Mouse (Mus musculus) mesoderm, embryonic 11.5 days (tissue): ENCODE measurements around the gene Olfr747.
A peak's percentile ranks its signal among the peaks of the same experiment; 100 is the strongest.
"Not testable (repeated sequence)": the region's sequence is repeated elsewhere in the genome, so short reads cannot be mapped to it uniquely, and the experiment has no call there.

Source experiments
- DNase-seq: peaks from one replicate; pipeline ENCODE4 v3.0.0-alpha.2; 2012; ENCODE audit warnings: low read depth, low spot score

Gene Olfr747

GRCm38 (mm10) chr14:50693106-50693505, at the start of gene Olfr747:
Olfr747 (minus strand) TSS chr14:50693206.
- no peak for DNase-seq

DNA sequence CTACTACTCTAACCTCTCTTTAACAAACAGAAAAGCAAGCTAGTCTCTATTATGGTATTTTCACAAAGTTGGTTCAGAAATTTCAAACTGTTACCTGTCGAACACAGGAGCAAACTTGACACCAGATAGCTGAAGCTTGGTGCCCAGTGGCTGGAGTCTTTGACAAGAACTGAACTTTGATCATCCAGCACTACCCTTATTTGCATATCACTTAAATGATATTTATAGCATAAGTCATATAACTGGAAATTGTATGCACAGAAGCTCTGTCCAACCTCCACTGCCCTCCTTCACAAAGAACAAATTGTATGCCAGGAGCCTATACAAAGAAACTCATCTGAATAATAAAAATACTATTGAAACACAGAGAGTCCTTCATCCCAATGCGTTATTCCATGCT, 48.6 kb upstream of the Olfr747 start:
- DNase-seq: no peak

- DNase-seq: no peak
Measured at GRCm38 (mm10) chr14:50740334-50740733, 47.3 kb upstream of the Olfr747 start.

- not testable (repeated sequence) for DNase-seq
Measured at GRCm38 (mm10) chr14:50722371-50722770, 29.4 kb upstream of the Olfr747 start.

DNA sequence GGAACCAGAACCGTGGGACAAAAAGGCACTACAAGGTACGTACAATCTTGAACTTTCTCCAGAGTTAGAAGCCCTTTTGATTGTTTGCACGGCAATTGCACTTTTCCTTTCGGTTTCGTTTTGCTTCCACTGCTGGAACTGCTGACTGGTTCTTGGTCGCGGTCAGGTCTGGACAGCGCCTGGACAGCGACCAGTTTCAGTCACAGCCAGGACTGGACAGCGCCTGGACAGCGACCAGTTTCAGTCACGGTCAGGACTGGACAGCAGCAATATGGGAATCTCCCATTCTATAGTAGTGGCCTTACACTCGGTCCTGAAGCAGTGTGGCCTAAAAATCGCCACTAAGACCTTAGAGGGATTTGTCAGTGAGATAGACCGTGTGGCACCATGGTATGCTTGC, 26.9 kb upstream of the Olfr747 start:
- peak; percentile 6 for DNase-seq

- no peak for DNase-seq
Measured at GRCm38 (mm10) chr14:50707073-50707472, 14.1 kb upstream of the Olfr747 start, which contains the start of gene Olfr748. Olfr748 (plus strand) TSS chr14:50707373.

DNA sequence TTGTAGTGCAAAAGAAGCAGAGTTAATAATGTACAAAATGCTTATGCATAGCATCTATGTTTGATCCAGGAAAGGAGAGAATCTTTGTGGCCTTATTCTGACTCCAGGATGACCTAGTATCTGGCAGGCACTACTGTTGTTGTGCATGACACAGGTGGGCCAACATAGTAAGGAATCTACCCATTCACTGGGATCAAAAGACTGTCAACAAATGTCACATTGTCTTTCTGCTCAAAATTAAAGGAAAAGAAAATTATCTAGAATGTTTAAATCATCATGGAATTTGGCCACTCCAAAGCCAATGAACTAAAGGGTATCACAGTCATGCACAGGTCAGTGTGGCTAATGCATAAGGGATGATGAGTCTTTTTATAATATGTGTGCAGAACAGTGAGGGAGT, 46.2 kb downstream of the Olfr747 start, which contains the start of gene Olfr746:
TSS of gene Olfr746 (plus strand) at position 301 of the 400 bp plus-strand sequence.
- no peak for DNase-seq

DNA sequence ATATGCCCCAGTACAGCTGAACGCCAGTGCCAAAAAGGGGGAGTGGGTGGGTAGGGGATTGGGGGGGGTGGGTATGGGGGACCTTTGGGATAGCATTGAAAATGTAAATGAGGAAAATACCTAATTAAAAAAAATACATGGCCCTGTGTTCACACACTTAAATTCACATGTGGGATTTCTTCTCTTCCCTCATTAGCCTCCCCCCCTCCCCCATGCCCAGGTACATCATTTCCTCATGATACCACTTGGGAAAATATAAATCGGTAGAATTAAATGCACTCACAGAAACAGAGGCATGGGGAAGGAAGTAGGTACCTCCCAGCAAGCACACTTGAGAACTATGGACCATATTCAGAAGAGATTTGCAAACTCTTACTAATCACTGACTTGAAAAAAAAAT, 53.9 kb downstream of the Olfr747 start, which contains the start of gene Olfr745:
TSS of gene Olfr745 (plus strand) at position 301 of the 400 bp plus-strand sequence.
- DNase-seq: no peak
